Mouse (Mus musculus): ENCODE measurements around the gene Ankrd37. TPM values are rescaled to one million over a fixed set of nuclear protein-coding genes. Genes with fewer than 3 reads are reported as not detected.

Gene Ankrd37
- not detected in 2 replicates for polyA plus RNA-seq (2012; ENCODE audit: insufficient read depth, insufficient read length, low replicate concordance, missing spikeins)

- no peak within 1 kb of the TSS for H3K4me3 ChIP-seq (ENCODE audit: insufficient read depth, low read depth, low read length)
- peak within 1 kb of the TSS; percentile 73; the same call in 1 of the 2 replicates for H3K27ac ChIP-seq (ENCODE audit: insufficient read depth, low read depth, low read length)
- H3K4me1 ChIP-seq (ENCODE audit: control insufficient read depth, insufficient read depth, low read length) = peaks cover under 1% of the 10 kb centered on the region
- WGBS = 42% methylated on average over 4 of the region's 4 CpGs
- TF ChIP-seq POLR2A (IDR thresholded peaks at IDR 0.05; ENCODE audit: insufficient read depth, low read depth, low read length) (no peak), CTCF (IDR thresholded peaks at IDR 0.05; ENCODE audit: insufficient read depth, low read depth, low read length) (no peak)
These were observed at the start of gene Ankrd37 for GRCm38 (mm10) chr8:46005596-46005995. Gene Ankrd37, minus strand, starts transcription at chr8:46005707.

- Histone ChIP-seq H3K4me3 (ENCODE audit: insufficient read depth, low read depth, low read length) (no peak overlapping the region), H3K4me1 (ENCODE audit: control insufficient read depth, insufficient read depth, low read length) (0 out of 2 replicates have a peak, but pooled peaks cover 5% of the 10 kb centered on the region), H3K27ac (ENCODE audit: insufficient read depth, low read depth, low read length) (no peak overlapping the region)
- TF ChIP-seq POLR2A (IDR thresholded peaks at IDR 0.05; ENCODE audit: insufficient read depth, low read depth, low read length) = no peak
- TF ChIP-seq CTCF (IDR thresholded peaks at IDR 0.05; ENCODE audit: insufficient read depth, low read depth, low read length) = no peak
- whole genome bisulfite sequencing = 74% methylated on average over 13 of the region's 13 CpGs
These were observed 34.8 kb upstream of the Ankrd37 start for GRCm38 (mm10) chr8:46040260-46040659.

- Histone ChIP-seq H3K4me1 (ENCODE audit: control insufficient read depth, insufficient read depth, low read length) (0 out of 2 replicates have a peak, but pooled peaks cover 5% of the 10 kb centered on the region), H3K27ac (ENCODE audit: insufficient read depth, low read depth, low read length) (no peak overlapping the region), H3K4me3 (ENCODE audit: insufficient read depth, low read depth, low read length) (no peak overlapping the region)
- WGBS = 29% methylated on average over 1 of the region's 1 CpGs
- TF ChIP-seq CTCF (IDR thresholded peaks at IDR 0.05; ENCODE audit: insufficient read depth, low read depth, low read length) (no peak), POLR2A (IDR thresholded peaks at IDR 0.05; ENCODE audit: insufficient read depth, low read depth, low read length) (no peak)
These were observed 34.2 kb upstream of the Ankrd37 start for GRCm38 (mm10) chr8:46039666-46040065.

- TF ChIP-seq CTCF (IDR thresholded peaks at IDR 0.05; ENCODE audit: insufficient read depth, low read depth, low read length) (no peak), POLR2A (IDR thresholded peaks at IDR 0.05; ENCODE audit: insufficient read depth, low read depth, low read length) (no peak)
- WGBS = 86% methylated on average over 11 of the region's 11 CpGs
- 0 out of 2 replicates have a peak, but pooled peaks cover 5% of the 10 kb centered on the region for H3K4me1 ChIP-seq (ENCODE audit: control insufficient read depth, insufficient read depth, low read length)
These were observed 30.7 kb upstream of the Ankrd37 start for GRCm38 (mm10) chr8:46036217-46036616.

GRCm38 (mm10) chr8:46024392-46024791 is 18.9 kb upstream of the Ankrd37 start:
- TF ChIP-seq POLR2A (IDR thresholded peaks at IDR 0.05; ENCODE audit: insufficient read depth, low read depth, low read length) (no peak), CTCF (IDR thresholded peaks at IDR 0.05; ENCODE audit: insufficient read depth, low read depth, low read length) (no peak)
- WGBS = 56% methylated on average over 4 of the region's 4 CpGs
- no peak overlapping the region for H3K4me3 ChIP-seq (ENCODE audit: insufficient read depth, low read depth, low read length)

More at GRCm38 (mm10) chr8:46036217-46036616, 30.7 kb upstream of the Ankrd37 start:
- H3K4me3 ChIP-seq (ENCODE audit: insufficient read depth, low read depth, low read length) = no peak overlapping the region
- no peak overlapping the region for H3K27ac ChIP-seq (ENCODE audit: insufficient read depth, low read depth, low read length)

GRCm38 (mm10) chr8:46022758-46023157 is 17.3 kb upstream of the Ankrd37 start:
- TF ChIP-seq CTCF (IDR thresholded peaks at IDR 0.05; ENCODE audit: insufficient read depth, low read depth, low read length) = no peak
- no peak for TF ChIP-seq POLR2A (IDR thresholded peaks at IDR 0.05; ENCODE audit: insufficient read depth, low read depth, low read length)
- no peak overlapping the region for H3K27ac ChIP-seq (ENCODE audit: insufficient read depth, low read depth, low read length)
- H3K4me3 ChIP-seq (ENCODE audit: insufficient read depth, low read depth, low read length) = no peak overlapping the region
- H3K4me1 ChIP-seq (ENCODE audit: control insufficient read depth, insufficient read depth, low read length) = no peaks in the 10 kb centered on the region
- WGBS = 94% methylated on average over 9 of the region's 9 CpGs

More at GRCm38 (mm10) chr8:46024392-46024791, 18.9 kb upstream of the Ankrd37 start:
- H3K27ac ChIP-seq (ENCODE audit: insufficient read depth, low read depth, low read length) = no peak overlapping the region
- no peaks in the 10 kb centered on the region for H3K4me1 ChIP-seq (ENCODE audit: control insufficient read depth, insufficient read depth, low read length)

- H3K4me3 ChIP-seq (ENCODE audit: insufficient read depth, low read depth, low read length) = no peak overlapping the region
- H3K27ac ChIP-seq (ENCODE audit: insufficient read depth, low read depth, low read length) = no peak overlapping the region
- WGBS = 89% methylated on average over 9 of the region's 9 CpGs
- TF ChIP-seq CTCF (IDR thresholded peaks at IDR 0.05; ENCODE audit: insufficient read depth, low read depth, low read length) (no peak), POLR2A (IDR thresholded peaks at IDR 0.05; ENCODE audit: insufficient read depth, low read depth, low read length) (no peak)
- no peaks in the 10 kb centered on the region for H3K4me1 ChIP-seq (ENCODE audit: control insufficient read depth, insufficient read depth, low read length)
These were observed 16.7 kb upstream of the Ankrd37 start for GRCm38 (mm10) chr8:46022203-46022602.

- H3K4me3 ChIP-seq (ENCODE audit: insufficient read depth, low read depth, low read length) = peak overlapping the region; percentile 10; the same call in 1 of the 2 replicates
- peak overlapping the region; percentile 72 for H3K27ac ChIP-seq (ENCODE audit: insufficient read depth, low read depth, low read length)
- peaks cover 4% of the 10 kb centered on the region for H3K4me1 ChIP-seq (ENCODE audit: control insufficient read depth, insufficient read depth, low read length)
- TF ChIP-seq POLR2A (IDR thresholded peaks at IDR 0.05; ENCODE audit: insufficient read depth, low read depth, low read length) (no peak), CTCF (IDR thresholded peaks at IDR 0.05; ENCODE audit: insufficient read depth, low read depth, low read length) (no peak)
- WGBS = 6% methylated on average over 17 of the region's 17 CpGs
These were observed 5.5 kb upstream of the Ankrd37 start for GRCm38 (mm10) chr8:46010746-46011680.

- WGBS = 60% methylated on average over 2 of the region's 2 CpGs
- Histone ChIP-seq H3K4me1 (ENCODE audit: control insufficient read depth, insufficient read depth, low read length) (peaks cover 4% of the 10 kb centered on the region), H3K27ac (ENCODE audit: insufficient read depth, low read depth, low read length) (peak overlapping the region; percentile 71), H3K4me3 (ENCODE audit: insufficient read depth, low read depth, low read length) (no peak overlapping the region)
- no peak for TF ChIP-seq CTCF (IDR thresholded peaks at IDR 0.05; ENCODE audit: insufficient read depth, low read depth, low read length)
- TF ChIP-seq POLR2A (IDR thresholded peaks at IDR 0.05; ENCODE audit: insufficient read depth, low read depth, low read length) = no peak
These were observed 4.8 kb upstream of the Ankrd37 start for GRCm38 (mm10) chr8:46010306-46010705.
